Mouse (Mus musculus) megakaryocyte, embryonic 14.5 days (primary cell): ENCODE data around the gene Dnttip1.

Experiments used
- FLI1 ChIP-seq: IDR thresholded peaks from 2 replicates; pipeline ENCODE4 v1.6.1; 2012; ENCODE audit warnings: low read length, inconsistent platforms, mixed read lengths
- GATA1 ChIP-seq: IDR thresholded peaks from 3 replicates; pipeline ENCODE4 v1.6.1; 2012; ENCODE audit warnings: mixed read lengths, low read length, inconsistent platforms, borderline replicate concordance

- TF ChIP-seq GATA1 (no peak), FLI1 (no peak)
These were observed 16.2 kb downstream of the Dnttip1 start for GRCm38 (mm10) chr2:164761971-164762370.
